Mouse (Mus musculus) brain, embryonic 14.5 days (tissue): ENCODE data around the gene Dapk1.

Experiments
- CTCF ChIP-seq: fragments of 200-500 bp; IDR thresholded peaks from 2 replicates; pipeline ENCODE4 v1.5.1; 2012; ENCODE audit warnings: inconsistent platforms, mild to moderate bottlenecking, moderate library complexity, borderline replicate concordance; ENCODE audit not compliant: insufficient read depth, insufficient read length; ENCODE audit errors: extremely low read depth
- POLR2A ChIP-seq: fragments of 200-500 bp; IDR thresholded peaks from 2 replicates; pipeline ENCODE4 v1.6.1; 2012; ENCODE audit warnings: mild to moderate bottlenecking, inconsistent platforms, borderline replicate concordance; ENCODE audit not compliant: poor library complexity, insufficient read depth, insufficient read length, severe bottlenecking; ENCODE audit errors: extremely low read depth

GRCm38 (mm10) chr13:60750930-60751329, 149.2 kb downstream of the Dapk1 start:
- TF ChIP-seq CTCF (no peak), POLR2A (no peak)
